Mouse (Mus musculus): ENCODE results near the gene Frg2f1. TPM values are rescaled to one million over a fixed set of nuclear protein-coding genes. Genes with fewer than 3 reads are reported as not detected.
"Not testable (repeated sequence)": the region's sequence is repeated elsewhere in the genome, so short reads cannot be mapped to it uniquely, and the experiment has no call there.

Frg2f1 gene
- total RNA-seq (2015; ENCODE audit: low replicate concordance) (not detected in 2 replicates), total RNA-seq (2017; ENCODE audit: low replicate concordance) (1.2 TPM in 1 of 2 replicates, not detected in the other)

- peak; percentile 96 for ATAC-seq (replicated peaks; ENCODE audit: low FRiP score, poor library complexity, severe bottlenecking)
Observed at GRCm38 (mm10) chr4:119539031-119539824, at the start of gene Frg2f1. Gene Frg2f1, minus strand, starts transcription at chr4:119539529.

- no peak for ATAC-seq (replicated peaks; ENCODE audit: low FRiP score, poor library complexity, severe bottlenecking)
Observed at GRCm38 (mm10) chr4:119588037-119588436, 48.7 kb upstream of the Frg2f1 start.

- ATAC-seq (replicated peaks; ENCODE audit: low FRiP score, poor library complexity, severe bottlenecking): no peak
Observed at GRCm38 (mm10) chr4:119575459-119575858, 36.1 kb upstream of the Frg2f1 start.

GRCm38 (mm10) chr4:119574504-119574903, 35.2 kb upstream of the Frg2f1 start:
- no peak for ATAC-seq (replicated peaks; ENCODE audit: low FRiP score, poor library complexity, severe bottlenecking)

- no peak for ATAC-seq (replicated peaks; ENCODE audit: low FRiP score, poor library complexity, severe bottlenecking)
Observed at GRCm38 (mm10) chr4:119572682-119573081, 33.4 kb upstream of the Frg2f1 start.

GRCm38 (mm10) chr4:119566322-119566835, 27.1 kb upstream of the Frg2f1 start:
- ATAC-seq (replicated peaks; ENCODE audit: low FRiP score, poor library complexity, severe bottlenecking): no peak

GRCm38 (mm10) chr4:119563136-119563535, 23.8 kb upstream of the Frg2f1 start:
- ATAC-seq (replicated peaks; ENCODE audit: low FRiP score, poor library complexity, severe bottlenecking): no peak

GRCm38 (mm10) chr4:119555466-119555865, 16.1 kb upstream of the Frg2f1 start:
- ATAC-seq (replicated peaks; ENCODE audit: low FRiP score, poor library complexity, severe bottlenecking): no peak

- no peak for ATAC-seq (replicated peaks; ENCODE audit: low FRiP score, poor library complexity, severe bottlenecking)
Observed at GRCm38 (mm10) chr4:119550864-119551263, 11.5 kb upstream of the Frg2f1 start.

- ATAC-seq (replicated peaks; ENCODE audit: low FRiP score, poor library complexity, severe bottlenecking): no peak
Observed at GRCm38 (mm10) chr4:119540533-119540890, 1.2 kb upstream of the Frg2f1 start.

GRCm38 (mm10) chr4:119539836-119540532, 655 bp upstream of the Frg2f1 start:
- peak; percentile 41; the same call in 1 of the 2 replicates for ATAC-seq (replicated peaks; ENCODE audit: low FRiP score, poor library complexity, severe bottlenecking)

- ATAC-seq (replicated peaks; ENCODE audit: low FRiP score, poor library complexity, severe bottlenecking): no peak
Observed at GRCm38 (mm10) chr4:119537436-119537835, 1.9 kb downstream of the Frg2f1 start.

GRCm38 (mm10) chr4:119536615-119537014, 2.7 kb downstream of the Frg2f1 start, which contains the start of gene Foxj3:
Gene Foxj3, plus strand, starts transcription at chr4:119537004.
- ATAC-seq (replicated peaks; ENCODE audit: low FRiP score, poor library complexity, severe bottlenecking): not testable (repeated sequence)

- ATAC-seq (replicated peaks; ENCODE audit: low FRiP score, poor library complexity, severe bottlenecking): no peak
Observed at GRCm38 (mm10) chr4:119535103-119535502, 4.2 kb downstream of the Frg2f1 start.

GRCm38 (mm10) chr4:119531813-119532212, 7.5 kb downstream of the Frg2f1 start:
- ATAC-seq (replicated peaks; ENCODE audit: low FRiP score, poor library complexity, severe bottlenecking): no peak

GRCm38 (mm10) chr4:119526329-119526845, 12.9 kb downstream of the Frg2f1 start:
- no peak for ATAC-seq (replicated peaks; ENCODE audit: low FRiP score, poor library complexity, severe bottlenecking)

- no peak for ATAC-seq (replicated peaks; ENCODE audit: low FRiP score, poor library complexity, severe bottlenecking)
Observed at GRCm38 (mm10) chr4:119524466-119524865, 14.9 kb downstream of the Frg2f1 start.

GRCm38 (mm10) chr4:119524010-119524409, 15.3 kb downstream of the Frg2f1 start:
- ATAC-seq (replicated peaks; ENCODE audit: low FRiP score, poor library complexity, severe bottlenecking): no peak

GRCm38 (mm10) chr4:119523575-119523974, 15.8 kb downstream of the Frg2f1 start:
- ATAC-seq (replicated peaks; ENCODE audit: low FRiP score, poor library complexity, severe bottlenecking): no peak

- ATAC-seq (replicated peaks; ENCODE audit: low FRiP score, poor library complexity, severe bottlenecking): no peak
Observed at GRCm38 (mm10) chr4:119512731-119513141, 26.6 kb downstream of the Frg2f1 start.
